ENCODE assay signal across 16 mouse cellular contexts in the genomic region with DNA sequence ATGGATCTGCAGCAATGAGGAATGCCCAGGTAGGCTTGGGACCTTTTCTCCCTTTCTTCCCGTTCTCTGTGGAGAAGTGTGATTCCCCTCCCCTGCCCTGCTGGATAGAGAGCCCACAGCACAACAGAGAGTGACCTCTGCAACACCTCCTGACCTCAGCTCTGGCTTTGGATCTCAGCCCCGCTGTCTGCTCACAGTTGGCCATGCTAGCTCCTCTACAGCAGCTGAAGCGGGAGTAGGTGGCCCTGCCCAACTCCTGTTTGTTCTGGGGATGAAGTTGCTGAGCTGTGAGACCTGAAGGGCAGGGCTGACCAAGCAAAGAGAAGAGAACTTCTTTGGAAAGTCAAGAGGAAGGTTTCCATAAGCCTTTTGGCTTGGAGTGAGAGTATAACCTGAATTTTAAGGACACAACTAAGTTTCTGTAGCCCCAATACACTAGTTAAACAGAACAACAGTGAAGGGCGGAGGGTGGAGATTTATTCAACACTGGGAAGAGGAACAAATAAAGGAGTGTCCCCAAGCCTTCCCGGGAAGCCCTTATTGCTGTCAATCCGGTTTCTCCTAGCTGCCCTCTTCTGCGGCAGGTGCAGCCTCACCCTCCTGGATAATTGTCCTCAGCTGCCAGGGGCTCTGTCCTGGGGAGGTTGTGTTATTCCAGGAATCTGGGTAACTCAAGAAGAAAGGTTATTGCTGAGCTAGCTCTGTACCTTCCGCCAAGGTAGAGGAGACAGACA. TPM values are rescaled to one million over a fixed set of nuclear protein-coding genes. Genes with fewer than 3 reads are reported as not detected.
DNase-seq lines count a peak whose midpoint lies in the region; ATAC-seq and TF ChIP-seq lines count a peak whose summit lies in the region.
"Had no signal": no experiment of that assay in that cellular context is flagged by ENCODE, and none has a peak within 500 bp of the region (broad histone marks: within the 10 kb centered on the region; RNA-seq: fewer than 3 reads in every experiment).

No protein-coding gene starts in this region.

- H3K27ac ChIP-seq in liver, adult 2 months (replicated peaks; ENCODE audit: insufficient read depth, low read depth, low read length): no peak overlapping the region
- H3K27ac ChIP-seq in liver, embryonic 11.5 days (ENCODE audit: low read depth, low read length): no peak overlapping the region
- H3K27ac ChIP-seq in ES-Bruce4 (ENCODE audit: insufficient read depth, low read length): peak overlapping the region; percentile 96
- H3K27ac ChIP-seq in intestine, embryonic 14.5 days (ENCODE audit: low read depth): peak overlapping the region; percentile 78
- H3K27ac ChIP-seq in heart, embryonic 12.5 days (ENCODE audit: poor library complexity, severe bottlenecking): no peak overlapping the region
- H3K27ac ChIP-seq: heart, embryonic 10.5 days; liver, embryonic 13.5 days; neural tube, embryonic 12.5 days had no signal

- no peaks in the 10 kb centered on the region for H3K9me3 ChIP-seq in liver, embryonic 11.5 days (ENCODE audit: control insufficient read depth, low read length)
- no peaks in the 10 kb centered on the region for H3K9me3 ChIP-seq in ES-Bruce4 (replicated peaks; ENCODE audit: control insufficient read depth, insufficient read depth, low read length, poor library complexity, severe bottlenecking)
- no peaks in the 10 kb centered on the region for H3K9me3 ChIP-seq in intestine, embryonic 14.5 days (ENCODE audit: control insufficient read depth, low read length)
- H3K9me3 ChIP-seq in heart, embryonic 12.5 days (replicated peaks): no peaks in the 10 kb centered on the region
- H3K9me3 ChIP-seq: heart, embryonic 10.5 days; liver, embryonic 13.5 days; neural tube, embryonic 12.5 days had no signal

- TF ChIP-seq POLR2A in liver, adult 2 months (IDR thresholded peaks at IDR 0.05; ENCODE audit: extremely low read depth, insufficient read depth, low read length): no peak
- no peak for TF ChIP-seq POLR2A in ES-Bruce4 (IDR thresholded peaks at IDR 0.05; ENCODE audit: insufficient read depth, low read length)

- no peak overlapping the region for H3K4me3 ChIP-seq in liver, adult 2 months (ENCODE audit: insufficient read depth, low read depth, low read length)
- H3K4me3 ChIP-seq in liver, embryonic 11.5 days (ENCODE audit: low read depth, low read length): no peak overlapping the region
- H3K4me3 ChIP-seq in ES-Bruce4 (ENCODE audit: low read depth, low read length): 0 out of 2 replicates have a peak overlapping the region, but pooled peaks have one; percentile 2
- no peak overlapping the region for H3K4me3 ChIP-seq in intestine, embryonic 14.5 days (ENCODE audit: low read depth, low read length)
- H3K4me3 ChIP-seq in heart, embryonic 12.5 days: no peak overlapping the region
- H3K4me3 ChIP-seq: heart, embryonic 10.5 days; liver, embryonic 13.5 days; neural tube, embryonic 12.5 days had no signal

- no peaks in the 10 kb centered on the region for H3K27me3 ChIP-seq in liver, adult 2 months (ENCODE audit: control insufficient read depth, insufficient read depth, low read length)
- H3K27me3 ChIP-seq in liver, embryonic 11.5 days (replicated peaks; ENCODE audit: control insufficient read depth, insufficient read depth, low read length): no peaks in the 10 kb centered on the region
- H3K27me3 ChIP-seq in ES-Bruce4 (ENCODE audit: control insufficient read depth, insufficient read depth, low read length, poor library complexity, severe bottlenecking): no peaks in the 10 kb centered on the region
- no peaks in the 10 kb centered on the region for H3K27me3 ChIP-seq in intestine, embryonic 14.5 days (replicated peaks; ENCODE audit: control insufficient read depth, insufficient read depth, low read length)
- H3K27me3 ChIP-seq in heart, embryonic 12.5 days (replicated peaks): peaks cover 19% of the 10 kb centered on the region
- H3K27me3 ChIP-seq: liver, embryonic 13.5 days; neural tube, embryonic 12.5 days had no signal

- no peak overlapping the region for H3K9ac ChIP-seq in liver, adult 2 months (ENCODE audit: low read depth, low read length)
- no peak overlapping the region for H3K9ac ChIP-seq in liver, embryonic 11.5 days (ENCODE audit: low read depth, low read length)
- no peak overlapping the region for H3K9ac ChIP-seq in ES-Bruce4 (ENCODE audit: low read depth, poor library complexity, severe bottlenecking)
- H3K9ac ChIP-seq in intestine, embryonic 14.5 days (ENCODE audit: low read length): no peak overlapping the region
- no peak overlapping the region for H3K9ac ChIP-seq in heart, embryonic 12.5 days
- H3K9ac ChIP-seq: liver, embryonic 13.5 days; neural tube, embryonic 12.5 days had no signal

- no peaks in the 10 kb centered on the region for H3K36me3 ChIP-seq in liver, adult 2 months (ENCODE audit: control insufficient read depth, insufficient read depth, low read length)
- H3K36me3 ChIP-seq in liver, embryonic 11.5 days (ENCODE audit: control insufficient read depth, insufficient read depth, low read length): no peaks in the 10 kb centered on the region
- no peaks in the 10 kb centered on the region for H3K36me3 ChIP-seq in ES-Bruce4 (ENCODE audit: control insufficient read depth, insufficient read depth, low read length, poor library complexity, severe bottlenecking)
- no peaks in the 10 kb centered on the region for H3K36me3 ChIP-seq in intestine, embryonic 14.5 days (ENCODE audit: control insufficient read depth, insufficient read depth, low read length)
- H3K36me3 ChIP-seq in heart, embryonic 12.5 days: no peaks in the 10 kb centered on the region
- H3K36me3 ChIP-seq: heart, embryonic 10.5 days; liver, embryonic 13.5 days; neural tube, embryonic 12.5 days had no signal

- no peak for TF ChIP-seq CTCF in liver, adult 2 months (IDR thresholded peaks at IDR 0.05; ENCODE audit: low read depth, low read length)
- no peak for TF ChIP-seq CTCF in ES-Bruce4 (IDR thresholded peaks at IDR 0.05; ENCODE audit: low read depth, low read length)

- H3K79me2 ChIP-seq in liver, adult 2 months (ENCODE audit: control insufficient read depth, insufficient read depth, low read length): no peaks in the 10 kb centered on the region

- no peak for ATAC-seq in liver, embryonic 11.5 days (replicated peaks; ENCODE audit: low FRiP score)
- ATAC-seq in intestine, embryonic 14.5 days (replicated peaks; ENCODE audit: low FRiP score, low TSS enrichment, low read depth): peak; percentile 69; the same call in 1 of the 2 replicates
- ATAC-seq in heart, embryonic 12.5 days (ENCODE audit: insufficient number of reproducible peaks, low FRiP score): no peak
- ATAC-seq: forebrain, embryonic 16.5 days; midbrain, embryonic 16.5 days had no signal

- H3K4me1 ChIP-seq in liver, adult 2 months (ENCODE audit: control insufficient read depth, insufficient read depth, low read length): peaks cover 4% of the 10 kb centered on the region; the same call in 1 of the 2 replicates
- H3K4me1 ChIP-seq in liver, embryonic 11.5 days (replicated peaks; ENCODE audit: control insufficient read depth, insufficient read depth, low read length): peaks cover 4% of the 10 kb centered on the region; the same call in 1 of the 2 replicates
- peaks cover 18% of the 10 kb centered on the region for H3K4me1 ChIP-seq in ES-Bruce4 (ENCODE audit: control insufficient read depth, insufficient read depth, low read length)
- H3K4me1 ChIP-seq in intestine, embryonic 14.5 days (replicated peaks; ENCODE audit: control insufficient read depth, insufficient read depth, low read length): no peaks in the 10 kb centered on the region; the same call in 1 of the 2 replicates
- H3K4me1 ChIP-seq in heart, embryonic 12.5 days (replicated peaks): 0 out of 2 replicates have a peak, but pooled peaks cover 3% of the 10 kb centered on the region
- H3K4me1 ChIP-seq: neural tube, embryonic 12.5 days had no signal

- no peak overlapping the region for H3K4me2 ChIP-seq in liver, embryonic 11.5 days
- no peak overlapping the region for H3K4me2 ChIP-seq in intestine, embryonic 14.5 days (ENCODE audit: low read length)
- no peak overlapping the region for H3K4me2 ChIP-seq in heart, embryonic 12.5 days
- H3K4me2 ChIP-seq: liver, embryonic 13.5 days; neural tube, embryonic 12.5 days had no signal

- peak; percentile 99 for TF ChIP-seq EP300 in ES-Bruce4 (IDR thresholded peaks at IDR 0.05; ENCODE audit: insufficient read depth, low read depth, low read length)

- WGBS in liver, adult 2 months: 45% methylated on average over 8 of the region's 8 CpGs
- WGBS in liver, embryonic 11.5 days: 59% methylated on average over 8 of the region's 8 CpGs
- 58% methylated on average over 8 of the region's 8 CpGs for WGBS in intestine, embryonic 14.5 days
- WGBS in heart, embryonic 12.5 days: 66% methylated on average over 8 of the region's 8 CpGs

- peak; percentile 65 for DNase-seq in liver, adult 2 months (ENCODE audit: extremely low read depth, low read depth, low spot score)
- DNase-seq in liver, embryonic 11.5 days (ENCODE audit: low spot score): no peak
- DNase-seq in intestine, embryonic 14.5 days (ENCODE audit: low spot score): no peak
- peak; percentile 42 for DNase-seq in lung, postnatal 25 days (ENCODE audit: low spot score)
- no peak for DNase-seq in right cerebral cortex, postnatal 14 days
- DNase-seq in testis, postnatal 10 days (ENCODE audit: low spot score): no peak
- DNase-seq: cerebellum, adult 11-12 months; heart, postnatal 4 days; liver, embryonic 13.5 days; spleen, adult 18-20 months had no signal

RNA-seq across cellular contexts. Expression of a gene that starts 45.2 kb away (rescaled TPM):
- total RNA-seq in liver, adult 2 months (2014; rRNA removed): 4.9 and 6.8 TPM in 2 replicates
- 9.0 and 10.9 TPM in 2 replicates for polyA plus RNA-seq in liver, adult 2 months (2012; rRNA removed)
- 25.3 and 32.4 TPM in 2 replicates for polyA plus RNA-seq in liver, embryonic 11.5 days (2014; fragmentation: Nextera tagmentation; extraction: Ambion mirVana)
- polyA plus RNA-seq in ES-Bruce4 (2011; ENCODE audit: insufficient read depth, insufficient read length, low read depth, missing spikeins): 2.7 and 3.2 TPM in 2 replicates
- polyA plus RNA-seq in intestine, embryonic 14.5 days (2014; fragmentation: Nextera tagmentation; extraction: Ambion mirVana): 10.3 and 14.1 TPM in 2 replicates
- polyA plus RNA-seq in heart, embryonic 12.5 days (2016; fragmentation: Nextera tagmentation; extraction: Ambion mirVana): 19.8 and 21.4 TPM in 2 replicates

Comparison
In these comparisons a context has a peak if more than half of its experiments do, and no peak if none do; other contexts are left out.
1. DNase-seq: peak in liver, adult 2 months (single experiment) and lung, postnatal 25 days (single experiment); none in liver, embryonic 11.5 days (single experiment), intestine, embryonic 14.5 days (single experiment), right cerebral cortex, postnatal 14 days (single experiment) and testis, postnatal 10 days (single experiment).
2. H3K27ac ChIP-seq: peak in ES-Bruce4 (single experiment) and intestine, embryonic 14.5 days (single experiment); none in liver, adult 2 months (single experiment), liver, embryonic 11.5 days (single experiment) and heart, embryonic 12.5 days (single experiment).